10 mouse cellular contexts compared by ENCODE assay signal in the genomic region with DNA sequence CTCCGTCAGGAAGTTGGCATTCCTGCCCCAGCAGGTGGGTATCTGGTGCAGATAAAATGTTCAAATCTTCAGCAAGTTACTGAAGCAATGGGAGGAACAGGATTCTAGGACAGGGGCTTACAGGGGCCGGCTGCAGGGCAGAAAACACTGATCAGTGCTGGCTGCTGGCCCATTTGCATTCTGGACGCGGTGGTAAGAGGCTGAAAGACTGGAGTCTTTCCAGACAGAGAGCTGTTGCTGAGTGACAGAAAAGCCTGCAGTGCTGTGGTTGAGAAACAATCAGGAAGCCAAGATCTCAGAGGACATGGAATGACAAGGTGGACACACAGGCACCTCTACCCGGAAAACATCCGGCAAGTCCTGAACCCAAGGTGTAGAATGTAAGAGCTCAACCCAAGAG. TPM values are rescaled to one million over a fixed set of nuclear protein-coding genes. Genes with fewer than 3 reads are reported as not detected.
A peak's percentile ranks its signal among the peaks of the same experiment; 100 is the strongest.
DNase-seq lines count a peak whose midpoint lies in the region; ATAC-seq and TF ChIP-seq lines count a peak whose summit lies in the region.
"Had no signal": no experiment of that assay in that cellular context is flagged by ENCODE, and none has a peak within 500 bp of the region (broad histone marks: within the 10 kb centered on the region; RNA-seq: fewer than 3 reads in every experiment).

No protein-coding gene starts in this region.

- no peak overlapping the region for H3K9ac ChIP-seq in lung, embryonic 15.5 days
- H3K9ac ChIP-seq in heart, postnatal 0 days (replicated peaks; ENCODE audit: low read depth, low read length) = peak overlapping the region; percentile 5; the same call in 1 of the 2 replicates
- H3K9ac ChIP-seq in neural tube, embryonic 14.5 days (replicated peaks; ENCODE audit: low read depth, low read length) = no peak overlapping the region
- H3K9ac ChIP-seq: embryonic facial prominence, embryonic 13.5 days; limb, embryonic 15.5 days had no signal

- no peak for ATAC-seq in cerebellum, adult (ENCODE audit: insufficient number of reproducible peaks, low FRiP score, low TSS enrichment)
- peak; percentile 36; the same call in 1 of the 2 replicates for ATAC-seq in lung, embryonic 15.5 days (ENCODE audit: borderline replicate concordance, extremely low read depth, low FRiP score, low TSS enrichment)
- peak; percentile 53 for ATAC-seq in heart, postnatal 0 days (ENCODE audit: insufficient read depth, low read depth)
- no peak; the same call in 1 of the 2 replicates for ATAC-seq in neural tube, embryonic 14.5 days (ENCODE audit: low read depth)

- TF ChIP-seq CTCF in cerebellum, adult 2 months (IDR thresholded peaks at IDR 0.05; ENCODE audit: borderline replicate concordance, insufficient read depth, low read depth, low read length) = no peak
- TF ChIP-seq CTCF in heart, postnatal 0 days (IDR thresholded peaks at IDR 0.05; ENCODE audit: low read depth) = no peak

- H3K4me1 ChIP-seq in cerebellum, adult 2 months (ENCODE audit: control insufficient read depth, insufficient read depth, low read length) = peaks cover 51% of the 10 kb centered on the region
- 0 out of 2 replicates have a peak, but pooled peaks cover 3% of the 10 kb centered on the region for H3K4me1 ChIP-seq in lung, embryonic 15.5 days
- peaks cover 3% of the 10 kb centered on the region; the same call in 1 of the 2 replicates for H3K4me1 ChIP-seq in heart, postnatal 0 days (ENCODE audit: control insufficient read depth, insufficient read depth)
- peaks cover 3% of the 10 kb centered on the region; the same call in 1 of the 2 replicates for H3K4me1 ChIP-seq in neural tube, embryonic 14.5 days (ENCODE audit: control insufficient read depth, insufficient read depth, low read length)

- peak; percentile 65 to 74 for DNase-seq in cerebellum, adult 2 months
- DNase-seq in lung, postnatal 25 days (ENCODE audit: low spot score) = no peak
- DNase-seq in heart, postnatal 0 days (ENCODE audit: low spot score) = peak; percentile 52
- no peak for DNase-seq in adrenal gland, adult 8-10 months
- no peak for DNase-seq in adrenal gland, postnatal 25 days

- no peak overlapping the region for H3K4me2 ChIP-seq in lung, embryonic 15.5 days
- H3K4me2 ChIP-seq in heart, postnatal 0 days (ENCODE audit: low read depth, low read length) = peak overlapping the region; percentile 18; the same call in 1 of the 2 replicates
- H3K4me2 ChIP-seq in neural tube, embryonic 14.5 days (ENCODE audit: low read depth, low read length) = no peak overlapping the region
- H3K4me2 ChIP-seq: embryonic facial prominence, embryonic 13.5 days; limb, embryonic 15.5 days had no signal

- no peak overlapping the region for H3K4me3 ChIP-seq in cerebellum, adult 2 months (replicated peaks; ENCODE audit: insufficient read depth, low read depth, low read length)
- no peak overlapping the region for H3K4me3 ChIP-seq in lung, embryonic 15.5 days
- H3K4me3 ChIP-seq in heart, postnatal 0 days (ENCODE audit: low read depth, low read length) = no peak overlapping the region
- H3K4me3 ChIP-seq in neural tube, embryonic 14.5 days (ENCODE audit: low read depth, low read length) = no peak overlapping the region
- H3K4me3 ChIP-seq: embryonic facial prominence, embryonic 13.5 days; limb, embryonic 15.5 days had no signal

- TF ChIP-seq POLR2A in cerebellum, adult 2 months (IDR thresholded peaks at IDR 0.05; ENCODE audit: borderline replicate concordance, insufficient read depth, low read length) = no peak

- TF ChIP-seq EP300 in heart, postnatal 0 days (IDR thresholded peaks at IDR 0.05; ENCODE audit: low read depth) = no peak

- peak overlapping the region; percentile 51; the same call in 1 of the 2 replicates for H3K27ac ChIP-seq in cerebellum, adult 2 months (ENCODE audit: insufficient read depth, low read length)
- H3K27ac ChIP-seq in lung, embryonic 15.5 days = no peak overlapping the region
- H3K27ac ChIP-seq in heart, postnatal 0 days (ENCODE audit: low read depth) = peak overlapping the region; percentile 70
- H3K27ac ChIP-seq in neural tube, embryonic 14.5 days (ENCODE audit: low read depth, low read length) = peak overlapping the region; percentile 62
- H3K27ac ChIP-seq: embryonic facial prominence, embryonic 13.5 days; limb, embryonic 15.5 days had no signal

- WGBS in cerebellum, adult 2 months = under 1% methylated on average over 6 of the region's 6 CpGs
- WGBS in lung, embryonic 15.5 days = 45% methylated on average over 6 of the region's 6 CpGs
- 13% methylated on average over 6 of the region's 6 CpGs for WGBS in heart, postnatal 0 days
- 48% methylated on average over 6 of the region's 6 CpGs for WGBS in neural tube, embryonic 14.5 days

- no peaks in the 10 kb centered on the region for H3K9me3 ChIP-seq in lung, embryonic 15.5 days
- no peaks in the 10 kb centered on the region for H3K9me3 ChIP-seq in heart, postnatal 0 days (replicated peaks; ENCODE audit: control insufficient read depth, low read length)
- H3K9me3 ChIP-seq in neural tube, embryonic 14.5 days (ENCODE audit: control insufficient read depth, low read length) = no peaks in the 10 kb centered on the region
- H3K9me3 ChIP-seq: embryonic facial prominence, embryonic 13.5 days; limb, embryonic 15.5 days had no signal

- no peaks in the 10 kb centered on the region for H3K27me3 ChIP-seq in cerebellum, adult 2 months (ENCODE audit: control insufficient read depth, insufficient read depth, low read length)
- H3K27me3 ChIP-seq in lung, embryonic 15.5 days = no peaks in the 10 kb centered on the region
- H3K27me3 ChIP-seq in heart, postnatal 0 days (ENCODE audit: control insufficient read depth, insufficient read depth, low read length) = no peaks in the 10 kb centered on the region
- no peaks in the 10 kb centered on the region for H3K27me3 ChIP-seq in neural tube, embryonic 14.5 days (ENCODE audit: control insufficient read depth, insufficient read depth, low read length)
- H3K27me3 ChIP-seq: embryonic facial prominence, embryonic 13.5 days; limb, embryonic 15.5 days had no signal

- H3K36me3 ChIP-seq in lung, embryonic 15.5 days = no peaks in the 10 kb centered on the region
- H3K36me3 ChIP-seq in heart, postnatal 0 days (replicated peaks; ENCODE audit: control insufficient read depth, insufficient read depth, low read length) = no peaks in the 10 kb centered on the region
- H3K36me3 ChIP-seq in neural tube, embryonic 14.5 days (ENCODE audit: control insufficient read depth, insufficient read depth, low read length) = peaks cover 15% of the 10 kb centered on the region; the same call in 1 of the 2 replicates
- H3K36me3 ChIP-seq: limb, embryonic 15.5 days had no signal

RNA-seq across cellular contexts. Expression of gene Kif1a, which starts 16.6 kb away (rescaled TPM):
- polyA plus RNA-seq in cerebellum, adult 2 months (2012; rRNA removed) = 290 and 291 TPM in 2 replicates
- polyA plus RNA-seq in lung, embryonic 15.5 days (2015; fragmentation: Nextera tagmentation; extraction: Ambion mirVana) = 6.5 and 10.8 TPM in 2 replicates
- 15.6 and 16.4 TPM in 2 replicates for total RNA-seq in heart, postnatal 0 days (2014; rRNA removed; ENCODE audit: low replicate concordance)
- 7.2 and 7.3 TPM in 2 replicates for polyA plus RNA-seq in heart, postnatal 0 days (2015; fragmentation: Nextera tagmentation; extraction: Ambion mirVana)
- polyA plus RNA-seq in neural tube, embryonic 14.5 days (2014; fragmentation: Nextera tagmentation; extraction: Ambion mirVana) = 377 and 438 TPM in 2 replicates
- total RNA-seq in adrenal gland, adult 8-10 months (2022) = 10 to 100 TPM; 55.1 to 76.1 (median 69.1) TPM
- total RNA-seq in adrenal gland, postnatal 25 days (2021) = 15.6 and 26.0 TPM in 2 replicates

RNA-seq across cellular contexts. Expression of gene Agxt, which starts 49.9 kb away (rescaled TPM):
- polyA plus RNA-seq in cerebellum, adult 2 months (2012; rRNA removed) = not detected in 2 replicates
- not detected in 2 replicates for polyA plus RNA-seq in lung, embryonic 15.5 days (2015; fragmentation: Nextera tagmentation; extraction: Ambion mirVana)
- 0.15 TPM in 1 of 2 replicates, not detected in the other for total RNA-seq in heart, postnatal 0 days (2014; rRNA removed; ENCODE audit: low replicate concordance)
- 0.12 TPM in 1 of 2 replicates, not detected in the other for polyA plus RNA-seq in heart, postnatal 0 days (2015; fragmentation: Nextera tagmentation; extraction: Ambion mirVana)
- not detected in 2 replicates for polyA plus RNA-seq in neural tube, embryonic 14.5 days (2014; fragmentation: Nextera tagmentation; extraction: Ambion mirVana)
- under 1 TPM in 1 of 4 experiments, not detected in 3; 0.26 TPM for total RNA-seq in adrenal gland, adult 8-10 months (2022)
- 3.6 TPM in 1 of 2 replicates, not detected in the other for total RNA-seq in adrenal gland, postnatal 25 days (2021)
- polyA plus RNA-seq: embryonic facial prominence, embryonic 13.5 days; limb, embryonic 15.5 days had no signal

Comparison
In these comparisons a context has a peak if more than half of its experiments do, and no peak if none do; other contexts are left out.
1. DNase-seq: peak in cerebellum, adult 2 months (2 of 2) and heart, postnatal 0 days (single experiment); none in lung, postnatal 25 days (single experiment), adrenal gland, adult 8-10 months (single experiment) and adrenal gland, postnatal 25 days (single experiment).
2. ATAC-seq: peak in lung, embryonic 15.5 days (single experiment) and heart, postnatal 0 days (single experiment); none in cerebellum, adult (single experiment) and neural tube, embryonic 14.5 days (single experiment).
3. RNA of gene Kif1a, which starts 16.6 kb away (polyA plus RNA-seq): 377 to 438 TPM in neural tube, embryonic 14.5 days and 290 to 291 TPM in cerebellum, adult 2 months; 6.5 to 10.8 TPM in lung, embryonic 15.5 days and 7.2 to 7.3 TPM in heart, postnatal 0 days; every median in the first group is over 10 times any median in the second.